Mouse (Mus musculus) thymus, adult 2 months (tissue): Measurements from ENCODE around the gene Pigyl.

ENCODE experiments used
- CTCF ChIP-seq: fragments of 200-500 bp; IDR thresholded peaks from 2 replicates; pipeline ENCODE4 v1.5.1; 2012; ENCODE audit warnings: mild to moderate bottlenecking, control low read depth, low read length, moderate library complexity, borderline replicate concordance; ENCODE audit not compliant: control insufficient read depth, poor library complexity, insufficient read depth; ENCODE audit errors: extremely low read depth
- POLR2A ChIP-seq: fragments of 200-500 bp; IDR thresholded peaks from 2 replicates; pipeline ENCODE4 v1.6.1; 2012; ENCODE audit warnings: mild to moderate bottlenecking, low read length, control low read depth, moderate library complexity; ENCODE audit not compliant: control insufficient read depth, poor library complexity, insufficient read depth; ENCODE audit errors: extremely low read depth

DNA sequence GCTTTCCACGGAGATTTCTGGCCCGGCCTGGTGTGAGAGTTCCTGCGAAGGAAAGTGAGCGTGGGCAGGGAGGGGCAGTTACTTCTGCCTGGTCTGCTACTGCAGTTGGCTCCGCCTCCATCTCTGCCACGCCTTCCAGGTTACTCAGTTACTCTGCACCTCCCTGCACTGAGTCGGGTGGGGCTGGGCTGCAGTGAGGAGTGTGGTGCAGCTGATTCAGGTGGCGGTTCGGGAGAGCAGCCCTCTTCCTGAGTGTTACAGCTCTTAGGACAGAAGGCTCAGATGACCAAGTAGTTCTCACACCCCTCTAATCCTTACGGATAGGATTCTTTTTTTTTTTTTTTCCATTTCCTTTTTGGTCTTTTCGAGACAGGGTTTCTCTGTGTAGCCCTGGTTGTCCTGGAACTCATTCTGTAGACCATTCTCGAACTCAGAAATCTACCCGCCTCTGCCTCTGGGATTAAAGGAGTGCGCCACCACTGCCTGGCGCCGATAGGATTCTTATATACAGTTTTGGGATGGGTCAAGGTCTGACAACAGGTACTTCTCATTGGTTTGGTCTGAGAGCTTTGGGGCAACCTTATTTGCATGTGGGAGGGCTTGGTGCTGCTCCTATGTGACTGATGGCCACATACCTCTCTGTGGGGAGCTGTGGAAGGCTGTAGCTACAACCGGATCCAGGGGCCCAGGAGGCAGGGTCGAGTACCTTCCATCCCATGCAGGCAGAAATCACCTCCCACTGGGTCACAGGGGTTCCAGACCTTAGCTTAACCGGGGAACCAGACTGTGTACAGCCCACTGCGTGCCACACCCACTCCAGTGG is 7.0 kb upstream of the Pigyl start:
- no peak for TF ChIP-seq POLR2A
- no peak for TF ChIP-seq CTCF
